Mouse (Mus musculus): ENCODE measurements around the gene Gm49450. TPM values are rescaled to one million over a fixed set of nuclear protein-coding genes. Genes with fewer than 3 reads are reported as not detected.
A peak's percentile ranks its signal among the peaks of the same experiment; 100 is the strongest.

Gm49450 gene
- polyA plus RNA-seq, 1 experiment from 2014 or later, result not detected

DNA sequence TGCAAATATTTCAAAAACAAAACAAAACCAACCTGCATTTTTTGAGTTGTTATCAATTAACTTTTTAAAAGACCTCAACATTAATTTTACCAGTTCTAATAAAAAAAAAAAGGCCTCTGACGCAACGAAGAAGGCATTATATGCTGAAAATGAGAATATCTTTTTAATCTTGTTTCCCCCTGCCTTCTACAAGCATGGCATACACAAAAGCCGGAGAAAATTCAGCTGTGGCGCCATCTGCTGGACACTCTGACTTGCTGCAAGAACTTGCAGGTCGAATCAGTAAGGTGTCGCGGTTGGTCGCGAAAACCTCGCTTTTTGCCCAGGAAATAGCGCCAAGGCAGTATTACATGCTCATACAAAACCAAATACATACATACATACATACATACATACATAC, 40.5 kb upstream of the Gm49450 start:
- H3K36me3 ChIP-seq (ENCODE audit: control insufficient read depth, insufficient read depth, low read length), result no peaks in the 10 kb centered on the region
- H3K27ac ChIP-seq (replicated peaks; ENCODE audit: low read depth, low read length), result no peak overlapping the region
- no peak overlapping the region for H3K9ac ChIP-seq (ENCODE audit: low read length)
- ATAC-seq (ENCODE audit: insufficient number of reproducible peaks, low FRiP score, low TSS enrichment, low read depth) (no peak), DNase-seq (ENCODE audit: low spot score) (peak; percentile 96)
- H3K4me1 ChIP-seq (ENCODE audit: control insufficient read depth, insufficient read depth, low read length), result peaks cover 11% of the 10 kb centered on the region
- no peaks in the 10 kb centered on the region for H3K27me3 ChIP-seq (ENCODE audit: control insufficient read depth, insufficient read depth, low read length)
- no peak overlapping the region for H3K4me2 ChIP-seq (ENCODE audit: low read depth, severe bottlenecking)
- H3K9me3 ChIP-seq (ENCODE audit: control insufficient read depth, low read length), result no peaks in the 10 kb centered on the region
- H3K4me3 ChIP-seq (ENCODE audit: low read depth, low read length), result no peak overlapping the region
- WGBS, result 2% methylated on average over 11 of the region's 11 CpGs

DNA sequence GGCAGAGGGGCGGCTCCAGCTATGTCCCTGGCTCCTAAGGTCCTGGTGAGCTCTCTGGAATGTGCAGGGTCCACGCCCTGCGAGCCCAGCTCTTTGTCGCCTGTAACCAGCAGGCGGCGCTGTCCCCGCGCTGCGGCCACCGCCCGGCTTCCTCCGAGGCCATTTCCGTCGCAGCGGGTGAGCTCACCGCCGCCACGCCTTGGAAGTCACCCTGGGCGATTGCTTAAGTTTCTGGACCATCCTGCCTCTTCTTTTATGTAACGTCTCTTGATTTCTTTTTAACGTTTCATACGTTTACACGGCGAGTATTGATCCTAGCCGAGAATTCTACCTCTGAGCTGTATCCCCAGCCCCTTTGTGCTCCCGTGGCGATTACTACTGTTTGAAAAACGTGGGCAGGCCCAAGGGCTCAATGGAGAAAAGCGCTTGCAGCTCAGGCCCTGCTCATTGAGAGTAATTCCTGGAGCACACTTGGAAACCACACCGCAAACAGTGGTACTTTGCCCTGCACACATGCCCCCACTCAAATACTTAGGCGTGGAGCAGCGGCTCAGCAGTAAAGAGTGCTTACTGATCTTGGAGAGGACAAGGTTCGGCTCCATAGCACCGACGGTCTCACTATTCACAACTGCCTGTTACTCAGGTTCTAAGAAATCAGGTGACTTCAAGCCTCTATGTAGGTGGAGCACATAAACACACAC, 39.9 kb upstream of the Gm49450 start:
- Histone ChIP-seq H3K4me2 (ENCODE audit: low read depth, severe bottlenecking) (peak overlapping the region; percentile 54), H3K27ac (replicated peaks; ENCODE audit: low read depth, low read length) (peak overlapping the region; percentile 86), H3K9me3 (ENCODE audit: control insufficient read depth, low read length) (no peaks in the 10 kb centered on the region), H3K27me3 (ENCODE audit: control insufficient read depth, insufficient read depth, low read length) (no peaks in the 10 kb centered on the region), H3K4me1 (ENCODE audit: control insufficient read depth, insufficient read depth, low read length) (peaks cover 11% of the 10 kb centered on the region), H3K36me3 (ENCODE audit: control insufficient read depth, insufficient read depth, low read length) (no peaks in the 10 kb centered on the region), H3K9ac (ENCODE audit: low read length) (peak overlapping the region; percentile 71), H3K4me3 (ENCODE audit: low read depth, low read length) (peak overlapping the region; percentile 24)
- WGBS, result 8% methylated on average over 35 of the region's 35 CpGs
- ATAC-seq (ENCODE audit: insufficient number of reproducible peaks, low FRiP score, low TSS enrichment, low read depth) (peak; percentile 82), DNase-seq (ENCODE audit: low spot score) (peak; percentile 98)

DNA sequence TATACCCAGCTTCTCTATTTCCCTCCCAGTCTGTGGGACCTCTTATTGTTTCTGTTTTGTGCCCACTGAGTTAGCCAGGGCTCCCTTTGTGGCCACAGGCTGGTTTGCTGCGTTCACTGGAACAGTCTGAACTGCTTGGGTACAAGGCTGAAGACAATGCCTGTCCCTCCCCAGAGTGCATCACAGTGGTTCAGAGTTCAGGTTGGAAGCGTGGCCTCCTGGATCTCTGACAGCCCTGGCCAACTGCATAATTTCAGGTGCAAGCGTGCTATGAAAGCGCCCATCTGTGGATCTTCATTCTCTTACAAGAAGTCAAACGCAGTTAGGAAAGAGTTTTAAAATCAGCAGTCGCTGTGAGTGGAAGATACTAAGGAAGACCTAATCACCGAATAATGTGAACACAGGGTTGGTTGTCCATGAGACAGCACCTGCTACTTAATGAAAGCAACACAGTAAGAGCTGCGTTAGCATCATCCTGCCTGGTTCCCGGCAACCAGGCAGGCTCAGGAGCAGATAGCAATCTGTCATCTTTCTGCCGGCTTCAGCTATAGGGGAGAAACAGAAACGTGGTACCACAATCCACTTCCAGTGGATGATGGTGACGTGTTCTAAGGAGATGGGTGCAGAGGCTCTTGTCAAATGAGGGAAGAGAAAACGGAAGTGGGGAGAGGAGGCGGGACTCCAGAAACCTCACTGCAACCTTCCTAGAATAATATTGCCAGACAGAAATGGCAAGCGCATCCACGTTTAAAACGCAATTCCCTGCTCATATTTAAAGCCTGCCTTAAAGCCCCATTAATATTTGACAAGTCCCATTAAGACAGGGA, 38.9 kb upstream of the Gm49450 start:
- ATAC-seq (ENCODE audit: insufficient number of reproducible peaks, low FRiP score, low TSS enrichment, low read depth) (no peak), DNase-seq (ENCODE audit: low spot score) (no peak)
- 39% methylated on average over 17 of the region's 17 CpGs for WGBS
- Histone ChIP-seq H3K36me3 (ENCODE audit: control insufficient read depth, insufficient read depth, low read length) (no peaks in the 10 kb centered on the region), H3K27ac (replicated peaks; ENCODE audit: low read depth, low read length) (no peak overlapping the region), H3K27me3 (ENCODE audit: control insufficient read depth, insufficient read depth, low read length) (no peaks in the 10 kb centered on the region), H3K9ac (ENCODE audit: low read length) (no peak overlapping the region), H3K4me2 (ENCODE audit: low read depth, severe bottlenecking) (peak overlapping the region; percentile 54), H3K4me3 (ENCODE audit: low read depth, low read length) (peak overlapping the region; percentile 24; the same call in 1 of the 2 replicates), H3K9me3 (ENCODE audit: control insufficient read depth, low read length) (no peaks in the 10 kb centered on the region), H3K4me1 (ENCODE audit: control insufficient read depth, insufficient read depth, low read length) (peaks cover 17% of the 10 kb centered on the region)

DNA sequence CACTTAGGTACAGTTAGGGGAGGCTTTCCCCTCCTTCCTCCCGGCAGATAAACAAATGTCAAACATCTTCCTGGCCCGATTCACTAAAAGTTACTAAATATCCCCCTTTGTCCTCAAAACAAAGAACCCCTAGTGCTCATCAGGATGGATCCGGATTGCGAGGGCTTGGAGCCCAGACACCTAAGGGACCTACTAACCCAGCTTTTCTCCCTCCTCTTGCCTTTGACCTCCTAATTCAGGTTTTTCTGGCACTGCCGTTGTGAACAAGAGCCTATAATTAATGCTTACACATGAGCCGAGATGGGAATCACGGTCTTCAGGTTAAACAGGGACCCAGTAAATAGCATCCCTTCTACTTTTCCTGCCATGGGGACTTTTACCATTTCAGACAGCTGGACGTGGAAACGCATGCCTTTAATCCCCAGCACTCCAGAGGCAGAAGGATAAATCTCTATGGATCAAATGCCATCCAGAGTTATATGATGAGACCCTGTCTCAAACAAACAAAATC, 38.2 kb upstream of the Gm49450 start:
- WGBS, result 37% methylated on average over 9 of the region's 9 CpGs

DNA sequence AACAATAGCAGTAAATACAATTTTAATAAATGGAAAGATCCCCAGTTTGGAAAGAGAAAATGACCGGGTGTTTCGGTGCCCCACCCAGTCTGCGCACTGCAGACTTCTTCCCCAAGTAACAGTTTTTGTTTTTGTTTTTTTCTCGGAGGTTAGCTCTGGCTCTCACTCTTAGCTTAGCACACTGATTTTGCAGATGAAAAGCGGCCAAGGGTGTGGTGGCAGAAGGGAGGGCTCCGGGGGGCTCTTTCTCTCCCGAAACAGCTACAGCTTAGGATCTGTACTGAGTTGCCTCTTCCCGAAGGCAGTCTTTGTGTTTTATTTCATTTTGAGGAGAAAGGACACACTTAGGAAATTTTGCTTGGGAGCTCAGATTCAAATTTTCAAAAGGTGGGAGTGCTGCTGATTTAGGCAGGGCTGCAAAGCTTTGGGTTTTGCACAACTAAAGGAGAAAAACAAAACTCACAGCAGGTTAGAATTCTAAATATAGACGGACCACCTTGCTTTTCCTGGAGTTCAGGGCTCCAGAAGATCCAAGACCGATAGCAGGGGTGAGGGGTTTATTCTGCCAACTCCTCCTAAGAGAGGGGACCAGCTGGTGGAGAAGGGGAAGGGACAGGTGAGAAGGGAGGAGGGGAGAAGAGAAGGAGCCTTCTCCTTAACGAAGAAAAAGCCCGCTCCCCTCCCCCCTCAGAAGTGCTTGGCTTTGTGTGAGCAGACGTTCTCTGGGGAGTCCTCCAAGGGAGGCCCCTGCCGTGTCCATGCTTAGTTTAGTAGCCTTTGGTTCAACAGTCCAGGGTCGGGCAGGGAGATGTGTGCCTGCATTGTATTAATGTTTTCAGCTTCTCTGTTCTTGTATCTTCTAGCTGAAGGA, 37.6 kb upstream of the Gm49450 start:
- 35% methylated on average over 15 of the region's 15 CpGs for WGBS
- no peaks in the 10 kb centered on the region for H3K9me3 ChIP-seq (ENCODE audit: control insufficient read depth, low read length)
- H3K4me1 ChIP-seq (ENCODE audit: control insufficient read depth, insufficient read depth, low read length), result peaks cover 17% of the 10 kb centered on the region
- no peaks in the 10 kb centered on the region for H3K36me3 ChIP-seq (ENCODE audit: control insufficient read depth, insufficient read depth, low read length)
- H3K27me3 ChIP-seq (ENCODE audit: control insufficient read depth, insufficient read depth, low read length), result no peaks in the 10 kb centered on the region
- DNase-seq (ENCODE audit: low spot score), result no peak
- ATAC-seq (ENCODE audit: insufficient number of reproducible peaks, low FRiP score, low TSS enrichment, low read depth), result no peak
- no peak overlapping the region for H3K4me2 ChIP-seq (ENCODE audit: low read depth, severe bottlenecking)
- H3K27ac ChIP-seq (replicated peaks; ENCODE audit: low read depth, low read length), result 0 out of 2 replicates have a peak overlapping the region, but pooled peaks have one; percentile 21
- H3K4me3 ChIP-seq (ENCODE audit: low read depth, low read length), result no peak overlapping the region
- no peak overlapping the region for H3K9ac ChIP-seq (ENCODE audit: low read length)

More for the DNA sequence above, 38.2 kb upstream of the Gm49450 start:
- H3K9ac ChIP-seq (ENCODE audit: low read length), result no peak overlapping the region
- ATAC-seq (ENCODE audit: insufficient number of reproducible peaks, low FRiP score, low TSS enrichment, low read depth) (no peak), DNase-seq (ENCODE audit: low spot score) (no peak)
- no peaks in the 10 kb centered on the region for H3K27me3 ChIP-seq (ENCODE audit: control insufficient read depth, insufficient read depth, low read length)
- H3K36me3 ChIP-seq (ENCODE audit: control insufficient read depth, insufficient read depth, low read length), result no peaks in the 10 kb centered on the region
- H3K9me3 ChIP-seq (ENCODE audit: control insufficient read depth, low read length), result no peaks in the 10 kb centered on the region
- peaks cover 17% of the 10 kb centered on the region for H3K4me1 ChIP-seq (ENCODE audit: control insufficient read depth, insufficient read depth, low read length)
- no peak overlapping the region for H3K4me2 ChIP-seq (ENCODE audit: low read depth, severe bottlenecking)
- no peak overlapping the region for H3K4me3 ChIP-seq (ENCODE audit: low read depth, low read length)
- H3K27ac ChIP-seq (replicated peaks; ENCODE audit: low read depth, low read length), result no peak overlapping the region

DNA sequence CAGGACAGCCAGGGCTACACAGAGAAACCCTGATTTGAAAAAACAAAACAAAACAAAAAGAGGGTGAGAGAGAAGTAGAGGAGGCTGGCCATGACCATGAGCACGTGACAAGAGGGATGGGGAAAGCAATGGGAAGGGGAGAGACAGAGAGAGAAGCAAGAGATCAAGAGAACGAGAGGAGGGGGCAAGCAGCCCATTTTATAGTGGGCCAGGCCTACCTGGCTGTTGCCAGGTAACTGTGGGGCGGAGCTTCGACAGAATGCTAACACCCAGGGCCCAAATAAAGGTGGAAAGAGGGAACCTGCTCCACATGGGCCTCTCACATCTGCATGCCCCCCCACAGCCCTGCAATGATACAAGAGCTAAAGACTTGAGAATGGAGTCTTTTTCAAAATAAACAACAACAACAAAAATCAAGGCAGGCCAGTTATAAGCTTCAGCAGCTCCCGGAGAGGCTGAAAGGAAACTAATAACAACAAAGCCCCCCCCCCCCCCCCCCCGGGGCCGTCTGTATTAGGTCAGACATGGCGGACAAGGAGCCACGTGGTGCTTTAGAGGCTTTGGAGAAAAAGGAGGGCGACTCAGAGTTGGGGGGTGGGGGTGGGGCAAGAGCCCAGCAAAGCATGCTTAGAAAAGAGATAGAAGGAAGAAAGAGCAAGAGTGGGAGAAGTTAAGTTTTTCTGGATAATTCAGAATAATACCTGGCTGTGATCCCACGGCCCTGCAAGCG, 36.5 kb upstream of the Gm49450 start:
- Histone ChIP-seq H3K36me3 (ENCODE audit: control insufficient read depth, insufficient read depth, low read length) (no peaks in the 10 kb centered on the region), H3K27ac (replicated peaks; ENCODE audit: low read depth, low read length) (no peak overlapping the region), H3K4me3 (ENCODE audit: low read depth, low read length) (no peak overlapping the region), H3K4me2 (ENCODE audit: low read depth, severe bottlenecking) (no peak overlapping the region), H3K9me3 (ENCODE audit: control insufficient read depth, low read length) (no peaks in the 10 kb centered on the region), H3K27me3 (ENCODE audit: control insufficient read depth, insufficient read depth, low read length) (no peaks in the 10 kb centered on the region), H3K4me1 (ENCODE audit: control insufficient read depth, insufficient read depth, low read length) (peaks cover 20% of the 10 kb centered on the region), H3K9ac (ENCODE audit: low read length) (no peak overlapping the region)
- 51% methylated on average over 9 of the region's 12 CpGs for WGBS
- ATAC-seq (ENCODE audit: insufficient number of reproducible peaks, low FRiP score, low TSS enrichment, low read depth) (no peak), DNase-seq (ENCODE audit: low spot score) (no peak)

DNA sequence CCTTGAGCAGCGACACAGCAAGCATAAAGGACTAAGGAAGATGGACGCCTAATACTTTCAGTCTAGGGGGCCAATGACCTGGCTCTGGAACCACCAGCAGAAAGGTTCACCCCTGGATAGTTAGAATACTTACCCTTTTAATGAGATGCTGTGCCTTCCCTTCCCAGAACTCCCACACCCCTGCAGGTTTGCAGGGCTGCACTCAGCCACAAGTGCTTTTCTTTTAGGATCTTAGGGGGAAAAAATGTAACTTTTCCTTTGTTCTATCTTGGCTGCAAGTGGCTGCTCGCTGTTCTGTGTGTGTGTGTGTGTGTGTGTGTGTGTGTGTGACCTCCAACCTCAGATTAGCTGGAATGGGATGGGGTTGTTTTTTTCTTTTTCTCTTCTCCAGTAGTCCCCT, 35.4 kb upstream of the Gm49450 start:
- ATAC-seq (ENCODE audit: insufficient number of reproducible peaks, low FRiP score, low TSS enrichment, low read depth) (no peak), DNase-seq (ENCODE audit: low spot score) (no peak)
- Histone ChIP-seq H3K36me3 (ENCODE audit: control insufficient read depth, insufficient read depth, low read length) (no peaks in the 10 kb centered on the region), H3K9me3 (ENCODE audit: control insufficient read depth, low read length) (no peaks in the 10 kb centered on the region), H3K4me1 (ENCODE audit: control insufficient read depth, insufficient read depth, low read length) (peaks cover 22% of the 10 kb centered on the region), H3K27ac (replicated peaks; ENCODE audit: low read depth, low read length) (no peak overlapping the region), H3K27me3 (ENCODE audit: control insufficient read depth, insufficient read depth, low read length) (no peaks in the 10 kb centered on the region), H3K4me3 (ENCODE audit: low read depth, low read length) (no peak overlapping the region), H3K4me2 (ENCODE audit: low read depth, severe bottlenecking) (no peak overlapping the region), H3K9ac (ENCODE audit: low read length) (no peak overlapping the region)
- 71% methylated on average over 3 of the region's 3 CpGs for WGBS

All from limb, embryonic 11.5 days (tissue).